Mouse (Mus musculus) G1E (cell line): ENCODE results near the gene Casp3.
A peak's percentile ranks its signal among the peaks of the same experiment; 100 is the strongest.

Experiments
- CTCF ChIP-seq: IDR thresholded peaks from 2 replicates; pipeline ENCODE4 v1.5.1; 2012; ENCODE audit warnings: low read depth, low read length, inconsistent platforms, mixed read lengths
- GATA1 ChIP-seq: IDR thresholded peaks from 2 replicates; pipeline ENCODE4 v1.6.1; 2012; ENCODE audit warnings: borderline replicate concordance, low read length, inconsistent platforms, mixed read lengths
- GATA2 ChIP-seq: IDR thresholded peaks from 2 replicates; pipeline ENCODE4 v1.6.1; 2012; ENCODE audit warnings: low read depth, low read length, inconsistent platforms, borderline replicate concordance
- POLR2AphosphoS5 ChIP-seq: IDR thresholded peaks from 2 replicates; pipeline ENCODE4 v1.6.1; 2012; ENCODE audit warnings: low read depth, low read length, inconsistent platforms; ENCODE audit not compliant: insufficient replicate concordance
- TAL1 ChIP-seq: conservative IDR thresholded peaks from 2 replicates; pipeline ENCODE4 v1.6.1; 2012; ENCODE audit warnings: low read depth, low read length, inconsistent platforms, mixed read lengths

GRCm38 (mm10) chr8:46671496-46671895 is 54.4 kb downstream of the Casp3 start:
- TF ChIP-seq CTCF (peak; percentile 79), GATA1 (no peak), GATA2 (no peak), TAL1 (no peak), POLR2AphosphoS5 (no peak)
